Mouse (Mus musculus): Measurements from ENCODE around the gene Cmtm5. TPM values are rescaled to one million over a fixed set of nuclear protein-coding genes. Genes with fewer than 3 reads are reported as not detected.

Cmtm5 gene
- polyA plus RNA-seq, 1 experiment, result not detected

- Histone ChIP-seq H3K79me2 (ENCODE audit: control insufficient read depth, insufficient read depth) (no peaks in the 10 kb centered on the region), H3K79me3 (ENCODE audit: low read depth) (no peaks in the 10 kb centered on the region), H3K36me3 (ENCODE audit: control insufficient read depth, insufficient read depth) (no peaks in the 10 kb centered on the region), H3K27me3 (ENCODE audit: control insufficient read depth, insufficient read depth, insufficient read length) (peaks cover 40% of the 10 kb centered on the region), H3ac (ENCODE audit: control insufficient read depth, insufficient read length, low read depth) (no peak overlapping the region), H3K4me3 (ENCODE audit: insufficient read depth, poor library complexity, severe bottlenecking) (no peak overlapping the region)
- TF ChIP-seq MAX (IDR thresholded peaks at IDR 0.05), result no peak
- TF ChIP-seq MYOG (IDR thresholded peaks at IDR 0.05; ENCODE audit: control insufficient read depth, extremely low read depth, insufficient read length), result no peak
- TF ChIP-seq CTCF (IDR thresholded peaks at IDR 0.05; ENCODE audit: control insufficient read depth, insufficient read depth, insufficient read length), result no peak
- no peak for TF ChIP-seq USF1 (IDR thresholded peaks at IDR 0.05; ENCODE audit: low read depth)
Measured at GRCm38 (mm10) chr14:54951587-54951986, 15.5 kb downstream of the Cmtm5 start.

GRCm38 (mm10) chr14:54953664-54954206 is 17.7 kb downstream of the Cmtm5 start:
- Histone ChIP-seq H3K79me2 (ENCODE audit: control insufficient read depth, insufficient read depth) (no peaks in the 10 kb centered on the region), H3K36me3 (ENCODE audit: control insufficient read depth, insufficient read depth) (no peaks in the 10 kb centered on the region), H3K79me3 (ENCODE audit: low read depth) (no peaks in the 10 kb centered on the region), H3K27me3 (ENCODE audit: control insufficient read depth, insufficient read depth, insufficient read length) (peaks cover 43% of the 10 kb centered on the region), H3K4me3 (ENCODE audit: insufficient read depth, poor library complexity, severe bottlenecking) (no peak overlapping the region), H3ac (ENCODE audit: control insufficient read depth, insufficient read length, low read depth) (no peak overlapping the region)
- TF ChIP-seq MAX (IDR thresholded peaks at IDR 0.05), result no peak
- no peak for TF ChIP-seq MYOG (IDR thresholded peaks at IDR 0.05; ENCODE audit: control insufficient read depth, extremely low read depth, insufficient read length)
- no peak for TF ChIP-seq USF1 (IDR thresholded peaks at IDR 0.05; ENCODE audit: low read depth)
- TF ChIP-seq CTCF (IDR thresholded peaks at IDR 0.05; ENCODE audit: control insufficient read depth, insufficient read depth, insufficient read length), result no peak
- TF ChIP-seq FOSL1 (IDR thresholded peaks at IDR 0.05; ENCODE audit: insufficient read depth, low read length, poor library complexity, severe bottlenecking), result no peak
- no peak for TF ChIP-seq MYOD1 (IDR thresholded peaks at IDR 0.05; ENCODE audit: control insufficient read depth, insufficient read length, low read depth)
- no peak for TF ChIP-seq CEBPB (IDR thresholded peaks at IDR 0.05; ENCODE audit: low read depth)

GRCm38 (mm10) chr14:54954474-54954873 is 18.4 kb downstream of the Cmtm5 start:
- Histone ChIP-seq H3K36me3 (ENCODE audit: control insufficient read depth, insufficient read depth) (no peaks in the 10 kb centered on the region), H3K27me3 (ENCODE audit: control insufficient read depth, insufficient read depth, insufficient read length) (peaks cover 40% of the 10 kb centered on the region), H3K79me2 (ENCODE audit: control insufficient read depth, insufficient read depth) (no peaks in the 10 kb centered on the region), H3K79me3 (ENCODE audit: low read depth) (no peaks in the 10 kb centered on the region), H3ac (ENCODE audit: control insufficient read depth, insufficient read length, low read depth) (no peak overlapping the region), H3K4me3 (ENCODE audit: insufficient read depth, poor library complexity, severe bottlenecking) (no peak overlapping the region)
- TF ChIP-seq FOSL1 (IDR thresholded peaks at IDR 0.05; ENCODE audit: insufficient read depth, low read length, poor library complexity, severe bottlenecking), result no peak
- TF ChIP-seq CEBPB (IDR thresholded peaks at IDR 0.05; ENCODE audit: low read depth), result no peak
- no peak for TF ChIP-seq CTCF (IDR thresholded peaks at IDR 0.05; ENCODE audit: control insufficient read depth, insufficient read depth, insufficient read length)
- no peak for TF ChIP-seq MAX (IDR thresholded peaks at IDR 0.05)
- TF ChIP-seq MYOG (IDR thresholded peaks at IDR 0.05; ENCODE audit: control insufficient read depth, extremely low read depth, insufficient read length), result no peak
- no peak for TF ChIP-seq MYOD1 (IDR thresholded peaks at IDR 0.05; ENCODE audit: control insufficient read depth, insufficient read length, low read depth)
- no peak for TF ChIP-seq USF1 (IDR thresholded peaks at IDR 0.05; ENCODE audit: low read depth)

GRCm38 (mm10) chr14:54955481-54955880 is 19.4 kb downstream of the Cmtm5 start:
- no peak for TF ChIP-seq USF1 (IDR thresholded peaks at IDR 0.05; ENCODE audit: low read depth)
- no peak for TF ChIP-seq CTCF (IDR thresholded peaks at IDR 0.05; ENCODE audit: control insufficient read depth, insufficient read depth, insufficient read length)
- no peak for TF ChIP-seq MAX (IDR thresholded peaks at IDR 0.05)
- no peak for TF ChIP-seq FOSL1 (IDR thresholded peaks at IDR 0.05; ENCODE audit: insufficient read depth, low read length, poor library complexity, severe bottlenecking)
- no peak for TF ChIP-seq CEBPB (IDR thresholded peaks at IDR 0.05; ENCODE audit: low read depth)
- no peak for TF ChIP-seq MYOG (IDR thresholded peaks at IDR 0.05; ENCODE audit: control insufficient read depth, extremely low read depth, insufficient read length)
- no peak for TF ChIP-seq MYOD1 (IDR thresholded peaks at IDR 0.05; ENCODE audit: control insufficient read depth, insufficient read length, low read depth)
- no peaks in the 10 kb centered on the region for H3K79me3 ChIP-seq (ENCODE audit: low read depth)

GRCm38 (mm10) chr14:54956533-54956932 is 20.5 kb downstream of the Cmtm5 start:
- TF ChIP-seq USF1 (IDR thresholded peaks at IDR 0.05; ENCODE audit: low read depth) (no peak), CTCF (IDR thresholded peaks at IDR 0.05; ENCODE audit: control insufficient read depth, insufficient read depth, insufficient read length) (no peak), CEBPB (IDR thresholded peaks at IDR 0.05; ENCODE audit: low read depth) (no peak), FOSL1 (IDR thresholded peaks at IDR 0.05; ENCODE audit: insufficient read depth, low read length, poor library complexity, severe bottlenecking) (no peak), MAX (IDR thresholded peaks at IDR 0.05) (no peak), MYOG (IDR thresholded peaks at IDR 0.05; ENCODE audit: control insufficient read depth, extremely low read depth, insufficient read length) (no peak), MYOD1 (IDR thresholded peaks at IDR 0.05; ENCODE audit: control insufficient read depth, insufficient read length, low read depth) (no peak)
- no peaks in the 10 kb centered on the region for H3K79me2 ChIP-seq (ENCODE audit: control insufficient read depth, insufficient read depth)
- H3K36me3 ChIP-seq (ENCODE audit: control insufficient read depth, insufficient read depth), result no peaks in the 10 kb centered on the region
- H3ac ChIP-seq (ENCODE audit: control insufficient read depth, insufficient read length, low read depth), result no peak overlapping the region
- peaks cover 43% of the 10 kb centered on the region for H3K27me3 ChIP-seq (ENCODE audit: control insufficient read depth, insufficient read depth, insufficient read length)
- H3K79me3 ChIP-seq (ENCODE audit: low read depth), result no peaks in the 10 kb centered on the region
- no peak overlapping the region for H3K4me3 ChIP-seq (ENCODE audit: insufficient read depth, poor library complexity, severe bottlenecking)

More at GRCm38 (mm10) chr14:54955481-54955880, 19.4 kb downstream of the Cmtm5 start:
- peaks cover 41% of the 10 kb centered on the region for H3K27me3 ChIP-seq (ENCODE audit: control insufficient read depth, insufficient read depth, insufficient read length)
- H3K36me3 ChIP-seq (ENCODE audit: control insufficient read depth, insufficient read depth), result no peaks in the 10 kb centered on the region
- no peak overlapping the region for H3K4me3 ChIP-seq (ENCODE audit: insufficient read depth, poor library complexity, severe bottlenecking)
- H3K79me2 ChIP-seq (ENCODE audit: control insufficient read depth, insufficient read depth), result no peaks in the 10 kb centered on the region
- no peak overlapping the region for H3ac ChIP-seq (ENCODE audit: control insufficient read depth, insufficient read length, low read depth)

GRCm38 (mm10) chr14:54958503-54958902 is 22.4 kb downstream of the Cmtm5 start:
- Histone ChIP-seq H3K4me3 (ENCODE audit: insufficient read depth, poor library complexity, severe bottlenecking) (no peak overlapping the region), H3K27me3 (ENCODE audit: control insufficient read depth, insufficient read depth, insufficient read length) (peaks cover 46% of the 10 kb centered on the region), H3K79me2 (ENCODE audit: control insufficient read depth, insufficient read depth) (no peaks in the 10 kb centered on the region), H3K36me3 (ENCODE audit: control insufficient read depth, insufficient read depth) (no peaks in the 10 kb centered on the region), H3ac (ENCODE audit: control insufficient read depth, insufficient read length, low read depth) (no peak overlapping the region), H3K79me3 (ENCODE audit: low read depth) (no peaks in the 10 kb centered on the region)
- TF ChIP-seq CEBPB (IDR thresholded peaks at IDR 0.05; ENCODE audit: low read depth) (no peak), MAX (IDR thresholded peaks at IDR 0.05) (no peak), CTCF (IDR thresholded peaks at IDR 0.05; ENCODE audit: control insufficient read depth, insufficient read depth, insufficient read length) (no peak), USF1 (IDR thresholded peaks at IDR 0.05; ENCODE audit: low read depth) (no peak)

Data from C2C12 (cell line).